35 mouse cellular contexts compared by ENCODE assay signal in the genomic region with DNA sequence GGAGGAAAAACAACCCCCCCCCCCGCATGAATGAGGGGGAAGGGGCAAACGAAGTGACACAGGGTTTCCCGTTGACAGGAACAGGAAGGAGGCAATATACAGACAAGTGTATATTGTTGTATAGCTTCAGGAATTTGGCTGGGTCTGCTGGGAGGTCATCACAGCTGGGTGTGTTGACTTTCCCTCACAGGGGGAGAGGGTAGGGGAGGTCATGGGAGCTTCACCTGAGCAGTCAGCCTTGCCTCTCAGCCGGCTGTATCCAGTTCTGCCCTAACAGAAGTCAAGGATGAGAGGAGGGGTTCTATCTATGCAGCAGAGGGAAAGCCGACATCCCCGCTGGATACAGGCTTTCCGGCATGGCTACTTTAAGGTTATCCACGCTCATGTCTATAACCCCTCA. TPM values are rescaled to one million over a fixed set of nuclear protein-coding genes. Genes with fewer than 3 reads are reported as not detected.
DNase-seq lines count a peak whose midpoint lies in the region; ATAC-seq and TF ChIP-seq lines count a peak whose summit lies in the region.
"Had no signal": no experiment of that assay in that cellular context is flagged by ENCODE, and none has a peak within 500 bp of the region (broad histone marks: within the 10 kb centered on the region; RNA-seq: fewer than 3 reads in every experiment).

No protein-coding gene starts in this region.

- TF ChIP-seq CTCF in kidney, postnatal 0 days (IDR thresholded peaks at IDR 0.05; ENCODE audit: low read depth), result no peak
- TF ChIP-seq CTCF in testis, adult 2 months (IDR thresholded peaks at IDR 0.05; ENCODE audit: control insufficient read depth, insufficient read depth, insufficient replicate concordance, low read depth, low read length), result no peak

- H3K4me3 ChIP-seq in kidney, postnatal 0 days (replicated peaks; ENCODE audit: low read depth, low read length), result no peak overlapping the region
- H3K4me3 ChIP-seq in testis, adult 2 months (ENCODE audit: control insufficient read depth, low read depth, low read length), result peak overlapping the region; percentile 84
- H3K4me3 ChIP-seq: embryonic facial prominence, embryonic 15.5 days; forebrain, embryonic 12.5 days; heart, adult 2 months; heart, embryonic 12.5 days; hindbrain, embryonic 13.5 days; lung, embryonic 15.5 days; midbrain, embryonic 10.5 days; myocyte; neural tube, embryonic 12.5 days had no signal

- H3K9ac ChIP-seq in kidney, postnatal 0 days (ENCODE audit: low read depth, low read length), result no peak overlapping the region
- H3K9ac ChIP-seq: embryonic facial prominence, embryonic 15.5 days; forebrain, embryonic 12.5 days; forebrain, postnatal 0 days; heart, embryonic 12.5 days; hindbrain, embryonic 13.5 days; liver, embryonic 14.5 days; lung, embryonic 15.5 days; neural tube, embryonic 12.5 days had no signal

- no peaks in the 10 kb centered on the region for H3K36me3 ChIP-seq in kidney, postnatal 0 days (ENCODE audit: insufficient read depth, low read length)
- H3K36me3 ChIP-seq in testis, adult 2 months (ENCODE audit: control insufficient read depth, insufficient read depth, low read length), result no peaks in the 10 kb centered on the region
- H3K36me3 ChIP-seq: embryonic facial prominence, embryonic 15.5 days; forebrain, embryonic 12.5 days; heart, embryonic 12.5 days; hindbrain, embryonic 13.5 days; lung, embryonic 15.5 days; midbrain, embryonic 10.5 days; neural tube, embryonic 12.5 days had no signal

- H3K27ac ChIP-seq in kidney, postnatal 0 days, result peak overlapping the region; percentile 57; the same call in 1 of the 2 replicates
- no peak overlapping the region for H3K27ac ChIP-seq in testis, adult 2 months (ENCODE audit: control insufficient read depth, insufficient read depth, low read depth, low read length)
- H3K27ac ChIP-seq: embryonic facial prominence, embryonic 15.5 days; forebrain, embryonic 12.5 days; heart, adult 2 months; hindbrain, embryonic 13.5 days; liver, embryonic 14.5 days; lung, embryonic 15.5 days; midbrain, embryonic 10.5 days; neural tube, embryonic 12.5 days; stomach, postnatal 0 days had no signal

- 18% methylated on average over 8 of the region's 8 CpGs for WGBS in kidney, postnatal 0 days

- ATAC-seq in kidney, postnatal 0 days (replicated peaks; ENCODE audit: low FRiP score, low read depth), result peak; percentile 70
- ATAC-seq: activated CD4-positive, CD25-positive, alpha-beta regulatory T cell, adult 4 months; forebrain, postnatal 0 days; intestine, embryonic 16.5 days; midbrain, embryonic 16.5 days had no signal

- no peak for TF ChIP-seq POLR2A in testis, adult 2 months (IDR thresholded peaks at IDR 0.05; ENCODE audit: control insufficient read depth, low read depth, low read length)

- H3K4me2 ChIP-seq in kidney, postnatal 0 days (ENCODE audit: low read length), result no peak overlapping the region
- H3K4me2 ChIP-seq: embryonic facial prominence, embryonic 15.5 days; forebrain, embryonic 12.5 days; heart, embryonic 12.5 days; hindbrain, embryonic 13.5 days; lung, embryonic 15.5 days; neural tube, embryonic 12.5 days had no signal

- no peaks in the 10 kb centered on the region for H3K27me3 ChIP-seq in kidney, postnatal 0 days (ENCODE audit: insufficient read depth, low read length)
- H3K27me3 ChIP-seq in testis, adult 2 months (ENCODE audit: control insufficient read depth, insufficient read depth, low read length), result no peaks in the 10 kb centered on the region
- H3K27me3 ChIP-seq: embryonic facial prominence, embryonic 15.5 days; heart, embryonic 12.5 days; hindbrain, embryonic 13.5 days; lung, embryonic 15.5 days; neural tube, embryonic 12.5 days had no signal

- peaks cover 11% of the 10 kb centered on the region for H3K4me1 ChIP-seq in kidney, postnatal 0 days (replicated peaks; ENCODE audit: insufficient read depth, low read length)
- peaks cover 7% of the 10 kb centered on the region for H3K4me1 ChIP-seq in testis, adult 2 months (ENCODE audit: control insufficient read depth, insufficient read depth, low read length)
- H3K4me1 ChIP-seq: heart, embryonic 12.5 days had no signal

- no peaks in the 10 kb centered on the region for H3K9me3 ChIP-seq in kidney, postnatal 0 days (replicated peaks; ENCODE audit: low read length)
- H3K9me3 ChIP-seq: embryonic facial prominence, embryonic 15.5 days; forebrain, embryonic 12.5 days; lung, embryonic 15.5 days; midbrain, embryonic 10.5 days; neural tube, embryonic 12.5 days had no signal

- peak; percentile 27 for DNase-seq in embryo, embryonic 10 days (ENCODE audit: low spot score)
- no peak for DNase-seq in embryo, embryonic 9.5 days (ENCODE audit: extremely low spot score)
- peak; percentile 62 for DNase-seq in kidney, postnatal 0 days (ENCODE audit: low spot score)
- no peak for DNase-seq in kidney, postnatal 10 days
- DNase-seq in testis, postnatal 10 days (ENCODE audit: low spot score), result no peak
- no peak for DNase-seq in cerebellum, adult 11-12 months
- DNase-seq in adrenal gland, postnatal 4 days (ENCODE audit: low spot score in 2 of 2), result no peak
- DNase-seq: adrenal gland, adult 2 months; adrenal gland, postnatal 36 days; cerebellum, adult 8-10 months; cerebellum, postnatal 25 days; forebrain, postnatal 0 days; heart, adult 2 months; heart, postnatal 4 days; kidney, postnatal 36 days; layer of hippocampus, postnatal 36 days; liver; right cerebral cortex, postnatal 4 days; thymus, postnatal 4 days had no signal

RNA-seq across cellular contexts. Expression of gene Slc16a9, which starts 49.2 kb away (rescaled TPM):
- polyA plus RNA-seq in kidney, postnatal 0 days (2015; fragmentation: Nextera tagmentation; extraction: Ambion mirVana), result 6.7 and 7.5 TPM in 2 replicates
- 2.2 and 2.3 TPM in 2 replicates for polyA plus RNA-seq in testis, adult 2 months (2012; rRNA removed)
- total RNA-seq in adrenal gland, postnatal 4 days (2021), result 1 to 10 TPM; 4.5 to 4.9 TPM
- total RNA-seq: CH12.LX had no signal
- polyA plus RNA-seq: activated CD4-positive, CD25-positive, alpha-beta regulatory T cell, adult 4 months; C2C12 had no signal

Comparison
In these comparisons a context has a peak if more than half of its experiments do, and no peak if none do; other contexts are left out.
1. DNase-seq: peak in embryo, embryonic 10 days (single experiment) and kidney, postnatal 0 days (single experiment); none in embryo, embryonic 9.5 days (single experiment), kidney, postnatal 10 days (single experiment), testis, postnatal 10 days (single experiment), cerebellum, adult 11-12 months (single experiment) and adrenal gland, postnatal 4 days (0 of 2).